Comparison of ENCODE assay signal across 21 mouse cellular contexts in genomic region chr19:8760757-8761156, GRCm38 (mm10). TPM values are rescaled to one million over a fixed set of nuclear protein-coding genes. Genes with fewer than 3 reads are reported as not detected.
DNase-seq lines count a peak whose midpoint lies in the region; ATAC-seq and TF ChIP-seq lines count a peak whose summit lies in the region.
"Had no signal": no experiment of that assay in that cellular context is flagged by ENCODE, and none has a peak within 500 bp of the region (broad histone marks: within the 10 kb centered on the region; RNA-seq: fewer than 3 reads in every experiment).

No protein-coding gene starts in this region.

- H3K9ac ChIP-seq in hindbrain, postnatal 0 days (replicated peaks; ENCODE audit: low read length) = no peak overlapping the region
- H3K9ac ChIP-seq in hindbrain, embryonic 11.5 days (ENCODE audit: low read depth, low read length) = no peak overlapping the region
- no peak overlapping the region for H3K9ac ChIP-seq in MEL (ENCODE audit: control insufficient read depth, low read depth, low read length, poor library complexity, severe bottlenecking)
- H3K9ac ChIP-seq: embryonic facial prominence, embryonic 15.5 days; heart, embryonic 15.5 days; hindbrain, embryonic 13.5 days; liver, embryonic 13.5 days had no signal

- TF ChIP-seq EP300 in MEL (IDR thresholded peaks at IDR 0.05; ENCODE audit: low read depth in 1 of 2, low read length in 2 of 2) = no peak

- DNase-seq in hindbrain, postnatal 0 days (ENCODE audit: low spot score) = no peak
- no peak for DNase-seq in hindbrain, embryonic 11.5 days (ENCODE audit: low spot score)
- DNase-seq in lung, postnatal 36 days = peak; percentile 14
- DNase-seq in lung, postnatal 4 days = no peak
- no peak for DNase-seq in MEL (ENCODE audit: low read depth, low spot score)
- DNase-seq in ZHBTc4 (ENCODE audit: low read depth, low spot score) = peak; percentile 35
- no peak for DNase-seq in right cerebral cortex, postnatal 14 days
- no peak for DNase-seq in gastrocnemius, adult 8-10 months (ENCODE audit: low spot score in 2 of 2)
- DNase-seq: cerebellum, adult 9-11 months; gastrocnemius, postnatal 25 days; kidney, adult 2 months; kidney, postnatal 4 days; liver, embryonic 13.5 days; lung, postnatal 10 days; right cerebral cortex, adult 18-20 months; spleen, adult 18-20 months had no signal

- H3K4me2 ChIP-seq in hindbrain, postnatal 0 days (ENCODE audit: low read depth, low read length) = no peak overlapping the region
- H3K4me2 ChIP-seq in hindbrain, embryonic 11.5 days (replicated peaks; ENCODE audit: low read depth, low read length) = no peak overlapping the region
- H3K4me2 ChIP-seq: embryonic facial prominence, embryonic 15.5 days; heart, embryonic 15.5 days; hindbrain, embryonic 13.5 days; liver, embryonic 13.5 days had no signal

- H3K79me2 ChIP-seq in MEL (ENCODE audit: control insufficient read depth, insufficient read depth, low read length, poor library complexity) = peaks cover 58% of the 10 kb centered on the region

- no peaks in the 10 kb centered on the region for H3K27me3 ChIP-seq in hindbrain, postnatal 0 days (ENCODE audit: insufficient read depth, low read length)
- no peaks in the 10 kb centered on the region for H3K27me3 ChIP-seq in hindbrain, embryonic 11.5 days (ENCODE audit: control insufficient read depth, insufficient read depth, low read length)
- H3K27me3 ChIP-seq in MEL (ENCODE audit: control insufficient read depth in 1 of 2, insufficient read depth in 2 of 2, low read length in 2 of 2) = no peaks in the 10 kb centered on the region
- H3K27me3 ChIP-seq: embryonic facial prominence, embryonic 15.5 days; heart, embryonic 15.5 days; hindbrain, embryonic 13.5 days; liver, embryonic 13.5 days had no signal

- no peak overlapping the region for H3K27ac ChIP-seq in hindbrain, postnatal 0 days
- H3K27ac ChIP-seq in hindbrain, embryonic 11.5 days (ENCODE audit: low read depth, low read length) = no peak overlapping the region
- H3K27ac ChIP-seq in MEL (ENCODE audit: control insufficient read depth, low read depth, low read length) = no peak overlapping the region
- H3K27ac ChIP-seq: embryonic facial prominence, embryonic 15.5 days; forebrain, embryonic 10.5 days; heart, embryonic 15.5 days; hindbrain, embryonic 13.5 days; liver, embryonic 13.5 days had no signal

- no peak for ATAC-seq in hindbrain, postnatal 0 days
- no peak for ATAC-seq in hindbrain, embryonic 11.5 days (ENCODE audit: low FRiP score)

- WGBS in hindbrain, postnatal 0 days = 79% methylated on average over 2 of the region's 2 CpGs
- WGBS in hindbrain, embryonic 11.5 days = 93% methylated on average over 2 of the region's 2 CpGs

- H3K4me3 ChIP-seq in hindbrain, postnatal 0 days (ENCODE audit: low read length) = no peak overlapping the region
- no peak overlapping the region for H3K4me3 ChIP-seq in hindbrain, embryonic 11.5 days (ENCODE audit: low read depth, low read length)
- H3K4me3 ChIP-seq in MEL (ENCODE audit: control insufficient read depth in 1 of 2, insufficient read depth in 1 of 2, low read depth in 2 of 2, low read length in 2 of 2) = no peak overlapping the region
- H3K4me3 ChIP-seq: embryonic facial prominence, embryonic 15.5 days; forebrain, embryonic 10.5 days; heart, embryonic 15.5 days; hindbrain, embryonic 13.5 days; liver, embryonic 13.5 days had no signal

- 0 out of 2 replicates have a peak, but pooled peaks have one; percentile 11 for TF ChIP-seq CTCF in hindbrain, postnatal 0 days (IDR thresholded peaks at IDR 0.05; ENCODE audit: low read depth)
- peak; percentile 33 to 49 (median 38); a peak in 5 of 6 replicates for TF ChIP-seq CTCF in MEL (IDR thresholded peaks at IDR 0.05 in 2 of 3, conservative IDR thresholded peaks at IDR 0.05 in 1 of 3; ENCODE audit: control insufficient read depth in 1 of 3, insufficient read depth in 1 of 3, low read depth in 2 of 3, low read length in 3 of 3, poor library complexity in 1 of 3, severe bottlenecking in 1 of 3)

- no peak for TF ChIP-seq POLR2A in MEL (IDR thresholded peaks at IDR 0.05; ENCODE audit: control insufficient read depth in 1 of 2, insufficient read depth in 1 of 2, low read depth in 1 of 2, low read length in 2 of 2, poor library complexity in 1 of 2)

- H3K9me3 ChIP-seq in hindbrain, postnatal 0 days (ENCODE audit: low read length) = no peaks in the 10 kb centered on the region
- H3K9me3 ChIP-seq in hindbrain, embryonic 11.5 days (ENCODE audit: control insufficient read depth, low read length) = no peaks in the 10 kb centered on the region
- no peaks in the 10 kb centered on the region for H3K9me3 ChIP-seq in MEL (replicated peaks; ENCODE audit: insufficient read depth, low read length)
- H3K9me3 ChIP-seq: embryonic facial prominence, embryonic 15.5 days; heart, embryonic 15.5 days; hindbrain, embryonic 13.5 days had no signal

- TF ChIP-seq RAD21 in MEL (IDR thresholded peaks at IDR 0.05; ENCODE audit: low read depth, low read length) = no peak; the same call in 1 of the 2 replicates

- H3K4me1 ChIP-seq in hindbrain, postnatal 0 days (ENCODE audit: insufficient read depth, low read length) = peaks cover 15% of the 10 kb centered on the region; the same call in 1 of the 2 replicates
- H3K4me1 ChIP-seq in hindbrain, embryonic 11.5 days (replicated peaks; ENCODE audit: control insufficient read depth, insufficient read depth, low read length) = peaks cover 4% of the 10 kb centered on the region
- H3K4me1 ChIP-seq in MEL (ENCODE audit: control insufficient read depth in 1 of 2, insufficient read depth in 2 of 2, low read length in 2 of 2) = peaks cover 7 to 13% of the 10 kb centered on the region in 2 experiments; a peak in 2 of 4 replicates

- peaks cover 33% of the 10 kb centered on the region for H3K36me3 ChIP-seq in hindbrain, postnatal 0 days (ENCODE audit: insufficient read depth, low read length)
- H3K36me3 ChIP-seq in hindbrain, embryonic 11.5 days (ENCODE audit: control insufficient read depth, insufficient read depth, low read length) = peaks cover 21% of the 10 kb centered on the region
- H3K36me3 ChIP-seq in MEL (ENCODE audit: control insufficient read depth in 1 of 2, insufficient read depth in 2 of 2, low read length in 2 of 2) = peaks cover 19 to 31% of the 10 kb centered on the region in 2 experiments

TF ChIP-seq in MEL, 35 proteins besides CTCF, POLR2A, EP300 and RAD21 (continues in another document):
- TF ChIP-seq MYB (IDR thresholded peaks at IDR 0.05; ENCODE audit: low read depth, low read length) (no peak), MEF2A (IDR thresholded peaks at IDR 0.05; ENCODE audit: extremely low read depth, insufficient replicate concordance, low read depth, low read length, poor library complexity, severe bottlenecking) (no peak), POLR2AphosphoS2 (IDR thresholded peaks at IDR 0.05; ENCODE audit: low read length) (no peak), ZNF384 (IDR thresholded peaks at IDR 0.05; ENCODE audit: low read depth, low read length) (no peak), TCF12 (IDR thresholded peaks at IDR 0.05; ENCODE audit: low read depth, low read length) (no peak), ZC3H11A (IDR thresholded peaks at IDR 0.05; ENCODE audit: low read depth, low read length) (no peak), MAX (IDR thresholded peaks at IDR 0.05; ENCODE audit: low read length) (no peak)

RNA-seq across cellular contexts. Expression of gene Nxf1, which starts 3.9 kb away (rescaled TPM):
- 47.7 and 51.3 TPM in 2 replicates for total RNA-seq in hindbrain, postnatal 0 days (2014; rRNA removed)
- polyA plus RNA-seq in hindbrain, postnatal 0 days (2015; fragmentation: Nextera tagmentation; extraction: Ambion mirVana) = 88.3 and 89.5 TPM in 2 replicates
- 213 and 224 TPM in 2 replicates for polyA plus RNA-seq in hindbrain, embryonic 11.5 days (2014; fragmentation: Nextera tagmentation; extraction: Ambion mirVana)
- total RNA-seq in MEL (2012; rRNA removed) = 107 and 122 TPM in 2 replicates
- polyA plus RNA-seq in MEL (2012; ENCODE audit: insufficient read depth in 1 of 2, insufficient read length in 2 of 2, low read depth in 1 of 2, low replicate concordance in 2 of 2, missing spikeins in 1 of 2) = 100 to 1,000 TPM; 231 to 296 TPM
- 10 to 100 TPM; 24.0 to 34.0 (median 27.7) TPM for total RNA-seq in gastrocnemius, adult 8-10 months (2022)

RNA-seq across cellular contexts. Expression of gene Tmem223, which starts 10.0 kb away (rescaled TPM):
- 269 and 347 TPM in 2 replicates for total RNA-seq in hindbrain, postnatal 0 days (2014; rRNA removed)
- polyA plus RNA-seq in hindbrain, postnatal 0 days (2015; fragmentation: Nextera tagmentation; extraction: Ambion mirVana) = 233 and 258 TPM in 2 replicates
- 192 and 194 TPM in 2 replicates for polyA plus RNA-seq in hindbrain, embryonic 11.5 days (2014; fragmentation: Nextera tagmentation; extraction: Ambion mirVana)
- total RNA-seq in MEL (2012; rRNA removed) = 7.5 and 7.8 TPM in 2 replicates
- polyA plus RNA-seq in MEL (2012; ENCODE audit: insufficient read depth in 1 of 2, insufficient read length in 2 of 2, low read depth in 1 of 2, low replicate concordance in 2 of 2, missing spikeins in 1 of 2) = 10 to 100 TPM in 1 of 2 experiments, not detected in 1; 23.2 TPM
- total RNA-seq in gastrocnemius, adult 8-10 months (2022) = 100 to 1,000 TPM in 3 of 4 experiments, 10 to 100 TPM in 1; 99.3 to 133 (median 107) TPM

RNA-seq across cellular contexts. Expression of gene Tmem179b, which starts 13.5 kb away (rescaled TPM):
- 29.5 and 31.0 TPM in 2 replicates for total RNA-seq in hindbrain, postnatal 0 days (2014; rRNA removed)
- 27.0 and 27.7 TPM in 2 replicates for polyA plus RNA-seq in hindbrain, postnatal 0 days (2015; fragmentation: Nextera tagmentation; extraction: Ambion mirVana)
- polyA plus RNA-seq in hindbrain, embryonic 11.5 days (2014; fragmentation: Nextera tagmentation; extraction: Ambion mirVana) = 46.4 and 50.8 TPM in 2 replicates
- 49.2 and 60.0 TPM in 2 replicates for total RNA-seq in MEL (2012; rRNA removed)
- 100 to 1,000 TPM in 1 of 2 experiments, not detected in 1; 101 TPM for polyA plus RNA-seq in MEL (2012; ENCODE audit: insufficient read depth in 1 of 2, insufficient read length in 2 of 2, low read depth in 1 of 2, low replicate concordance in 2 of 2, missing spikeins in 1 of 2)
- 10 to 100 TPM in 1 of 4 experiments, 1 to 10 TPM in 3; 6.9 to 10.3 (median 8.8) TPM for total RNA-seq in gastrocnemius, adult 8-10 months (2022)

RNA-seq across cellular contexts. Expression of gene Stx5a, which starts 19.5 kb away (rescaled TPM):
- total RNA-seq in hindbrain, postnatal 0 days (2014; rRNA removed) = 84.4 and 110 TPM in 2 replicates
- 95.3 and 104 TPM in 2 replicates for polyA plus RNA-seq in hindbrain, postnatal 0 days (2015; fragmentation: Nextera tagmentation; extraction: Ambion mirVana)
- 100 and 111 TPM in 2 replicates for polyA plus RNA-seq in hindbrain, embryonic 11.5 days (2014; fragmentation: Nextera tagmentation; extraction: Ambion mirVana)
- 27.5 and 28.7 TPM in 2 replicates for total RNA-seq in MEL (2012; rRNA removed)
- 10 to 100 TPM in 1 of 2 experiments, not detected in 1; 50.0 TPM for polyA plus RNA-seq in MEL (2012; ENCODE audit: insufficient read depth in 1 of 2, insufficient read length in 2 of 2, low read depth in 1 of 2, low replicate concordance in 2 of 2, missing spikeins in 1 of 2)
- 10 to 100 TPM; 12.3 to 19.8 (median 14.9) TPM for total RNA-seq in gastrocnemius, adult 8-10 months (2022)

RNA-seq across cellular contexts. Expression of gene 1700092M07Rik, which starts 20.2 kb away (rescaled TPM):
- total RNA-seq in hindbrain, postnatal 0 days (2014; rRNA removed) = not detected in 2 replicates
- 0.66 and 0.85 TPM in 2 replicates for polyA plus RNA-seq in hindbrain, postnatal 0 days (2015; fragmentation: Nextera tagmentation; extraction: Ambion mirVana)
- 1.6 and 2.6 TPM in 2 replicates for polyA plus RNA-seq in hindbrain, embryonic 11.5 days (2014; fragmentation: Nextera tagmentation; extraction: Ambion mirVana)
- total RNA-seq in MEL (2012; rRNA removed) = 3.0 and 3.3 TPM in 2 replicates
- 1 to 10 TPM in 1 of 2 experiments, not detected in 1; 4.3 TPM for polyA plus RNA-seq in MEL (2012; ENCODE audit: insufficient read depth in 1 of 2, insufficient read length in 2 of 2, low read depth in 1 of 2, low replicate concordance in 2 of 2, missing spikeins in 1 of 2)
- not detected for total RNA-seq in gastrocnemius, adult 8-10 months (2022)
- total RNA-seq: gastrocnemius, postnatal 25 days; midbrain, postnatal 0 days had no signal

Comparison
In these comparisons a context has a peak if more than half of its experiments do, and no peak if none do; other contexts are left out.
1. DNase-seq: peak in lung, postnatal 36 days (single experiment) and ZHBTc4 (single experiment); none in hindbrain, postnatal 0 days (single experiment), hindbrain, embryonic 11.5 days (single experiment), lung, postnatal 4 days (0 of 2), MEL (single experiment), right cerebral cortex, postnatal 14 days (single experiment) and gastrocnemius, adult 8-10 months (0 of 2).
2. RNA of gene Tmem223, which starts 10.0 kb away (total RNA-seq): 269 to 347 TPM in hindbrain, postnatal 0 days and 99.3 to 133 TPM in gastrocnemius, adult 8-10 months; 7.5 to 7.8 TPM in MEL; every median in the first group is over 10 times any median in the second.